Mouse (Mus musculus): ENCODE measurements around the gene Klf9. TPM values are rescaled to one million over a fixed set of nuclear protein-coding genes. Genes with fewer than 3 reads are reported as not detected.

The Klf9 gene
- polyA plus RNA-seq, 1 experiment: 6.3 TPM

- Histone ChIP-seq H3K4me1 (ENCODE audit: control insufficient read depth, insufficient read depth, insufficient read length) (no peaks in the 10 kb centered on the region), H3K4me3 (ENCODE audit: extremely low read depth, insufficient read depth, insufficient read length) (no peak overlapping the region), H3K36me3 (ENCODE audit: control insufficient read depth, insufficient read depth, low read length) (no peaks in the 10 kb centered on the region), H3K27me3 (ENCODE audit: control insufficient read depth, insufficient read depth, low read length) (no peaks in the 10 kb centered on the region), H3K27ac (ENCODE audit: insufficient read depth, low read length) (no peak overlapping the region)
- DNase-seq (ENCODE audit: low read depth in 1 of 2, low spot score in 2 of 2): no peak
- 90% methylated on average over 7 of the region's 7 CpGs for WGBS
- TF ChIP-seq CTCF (IDR thresholded peaks at IDR 0.05; ENCODE audit: extremely low read depth, insufficient read depth, insufficient read length, insufficient replicate concordance) (no peak), POLR2A (IDR thresholded peaks at IDR 0.05; ENCODE audit: low read depth, low read length) (no peak)
These were observed 48.0 kb downstream of the Klf9 start for GRCm38 (mm10) chr19:23188986-23189385.

- H3K36me3 ChIP-seq (ENCODE audit: control insufficient read depth, insufficient read depth, low read length): no peaks in the 10 kb centered on the region
- no peak overlapping the region for H3K4me3 ChIP-seq (ENCODE audit: extremely low read depth, insufficient read depth, insufficient read length)
- H3K4me1 ChIP-seq (ENCODE audit: control insufficient read depth, insufficient read depth, insufficient read length): no peaks in the 10 kb centered on the region
- no peaks in the 10 kb centered on the region for H3K27me3 ChIP-seq (ENCODE audit: control insufficient read depth, insufficient read depth, low read length)
- 93% methylated on average over 1 of the region's 1 CpGs for WGBS
- TF ChIP-seq POLR2A (IDR thresholded peaks at IDR 0.05; ENCODE audit: low read depth, low read length) (no peak), CTCF (IDR thresholded peaks at IDR 0.05; ENCODE audit: extremely low read depth, insufficient read depth, insufficient read length, insufficient replicate concordance) (no peak)
- DNase-seq (ENCODE audit: low read depth in 1 of 2, low spot score in 2 of 2): no peak
- no peak overlapping the region for H3K27ac ChIP-seq (ENCODE audit: insufficient read depth, low read length)
These were observed 48.7 kb downstream of the Klf9 start for GRCm38 (mm10) chr19:23189744-23190143.

DNA sequence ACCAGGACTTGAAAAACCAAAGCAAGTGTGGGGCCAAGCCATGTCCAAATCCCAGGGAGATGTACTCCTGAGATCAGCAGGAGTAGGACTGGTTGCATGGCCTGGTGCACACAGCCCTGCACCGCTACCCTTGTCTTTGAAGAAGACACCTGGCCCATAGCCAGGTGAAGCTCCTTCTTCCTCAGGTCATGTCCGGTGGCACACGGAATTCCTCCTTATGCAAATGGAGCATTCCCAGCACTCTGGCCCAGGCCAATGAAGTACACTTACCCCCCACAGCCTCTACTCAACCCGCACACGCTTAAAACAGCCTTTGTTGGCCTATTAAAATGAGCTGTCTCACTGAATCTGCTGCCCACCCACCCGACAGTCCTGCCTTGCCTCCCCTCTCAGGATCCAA is 50.5 kb downstream of the Klf9 start:
- no peaks in the 10 kb centered on the region for H3K4me1 ChIP-seq (ENCODE audit: control insufficient read depth, insufficient read depth, insufficient read length)
- H3K36me3 ChIP-seq (ENCODE audit: control insufficient read depth, insufficient read depth, low read length): no peaks in the 10 kb centered on the region
- H3K4me3 ChIP-seq (ENCODE audit: extremely low read depth, insufficient read depth, insufficient read length): no peak overlapping the region
- TF ChIP-seq CTCF (IDR thresholded peaks at IDR 0.05; ENCODE audit: extremely low read depth, insufficient read depth, insufficient read length, insufficient replicate concordance) (no peak), POLR2A (IDR thresholded peaks at IDR 0.05; ENCODE audit: low read depth, low read length) (no peak)
- H3K27ac ChIP-seq (ENCODE audit: insufficient read depth, low read length): no peak overlapping the region
- WGBS: 98% methylated on average over 6 of the region's 6 CpGs
- no peaks in the 10 kb centered on the region for H3K27me3 ChIP-seq (ENCODE audit: control insufficient read depth, insufficient read depth, low read length)
- DNase-seq (ENCODE audit: low read depth in 1 of 2, low spot score in 2 of 2): no peak

GRCm38 (mm10) chr19:23193076-23193475 is 52.0 kb downstream of the Klf9 start:
- Histone ChIP-seq H3K4me1 (ENCODE audit: control insufficient read depth, insufficient read depth, insufficient read length) (no peaks in the 10 kb centered on the region), H3K27ac (ENCODE audit: insufficient read depth, low read length) (no peak overlapping the region), H3K27me3 (ENCODE audit: control insufficient read depth, insufficient read depth, low read length) (no peaks in the 10 kb centered on the region), H3K4me3 (ENCODE audit: extremely low read depth, insufficient read depth, insufficient read length) (no peak overlapping the region), H3K36me3 (ENCODE audit: control insufficient read depth, insufficient read depth, low read length) (no peaks in the 10 kb centered on the region; the same call in 1 of the 2 replicates)
- no peak for DNase-seq (ENCODE audit: low read depth in 1 of 2, low spot score in 2 of 2)
- WGBS: 23% methylated on average over 3 of the region's 3 CpGs
- TF ChIP-seq CTCF (IDR thresholded peaks at IDR 0.05; ENCODE audit: extremely low read depth, insufficient read depth, insufficient read length, insufficient replicate concordance): no peak
- TF ChIP-seq POLR2A (IDR thresholded peaks at IDR 0.05; ENCODE audit: low read depth, low read length): no peak

GRCm38 (mm10) chr19:23202106-23202505 is 61.1 kb downstream of the Klf9 start:
- no peak for TF ChIP-seq CTCF (IDR thresholded peaks at IDR 0.05; ENCODE audit: extremely low read depth, insufficient read depth, insufficient read length, insufficient replicate concordance)
- no peak for DNase-seq (ENCODE audit: low read depth in 1 of 2, low spot score in 2 of 2)
- Histone ChIP-seq H3K4me3 (ENCODE audit: extremely low read depth, insufficient read depth, insufficient read length) (no peak overlapping the region), H3K27ac (ENCODE audit: insufficient read depth, low read length) (no peak overlapping the region), H3K27me3 (ENCODE audit: control insufficient read depth, insufficient read depth, low read length) (no peaks in the 10 kb centered on the region), H3K4me1 (ENCODE audit: control insufficient read depth, insufficient read depth, insufficient read length) (no peaks in the 10 kb centered on the region), H3K36me3 (ENCODE audit: control insufficient read depth, insufficient read depth, low read length) (no peaks in the 10 kb centered on the region; the same call in 1 of the 2 replicates)
- WGBS: 96% methylated on average over 5 of the region's 5 CpGs

DNA sequence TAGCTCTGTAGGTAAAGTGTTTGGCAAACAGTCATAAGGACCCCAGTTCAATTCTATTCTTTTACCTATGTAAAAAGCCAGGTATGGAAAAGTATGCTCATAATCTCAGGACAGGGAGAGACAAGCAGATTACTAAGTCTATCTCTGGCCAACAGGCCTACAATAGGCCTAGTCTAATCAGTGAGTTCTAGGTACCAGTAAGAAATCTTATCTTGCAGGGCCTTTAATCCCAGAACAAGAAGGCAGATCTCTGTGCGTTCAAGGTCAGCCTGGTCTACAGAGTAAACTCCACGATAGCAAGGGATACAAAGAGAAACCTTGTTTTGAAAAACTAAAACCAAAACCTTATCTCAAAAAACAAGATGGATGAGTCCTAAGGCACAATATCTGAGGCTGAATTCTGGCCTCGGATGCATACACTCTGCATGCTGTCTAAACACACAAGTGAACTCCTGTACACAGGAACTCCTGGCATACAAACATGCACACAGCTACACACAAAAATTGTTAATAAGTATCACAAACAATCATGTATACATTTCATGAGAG is 62.6 kb downstream of the Klf9 start:
- TF ChIP-seq CTCF (IDR thresholded peaks at IDR 0.05; ENCODE audit: extremely low read depth, insufficient read depth, insufficient read length, insufficient replicate concordance): no peak
- TF ChIP-seq POLR2A (IDR thresholded peaks at IDR 0.05; ENCODE audit: low read depth, low read length): no peak
- Histone ChIP-seq H3K4me3 (ENCODE audit: extremely low read depth, insufficient read depth, insufficient read length) (no peak overlapping the region), H3K27me3 (ENCODE audit: control insufficient read depth, insufficient read depth, low read length) (no peaks in the 10 kb centered on the region), H3K36me3 (ENCODE audit: control insufficient read depth, insufficient read depth, low read length) (no peaks in the 10 kb centered on the region; the same call in 1 of the 2 replicates), H3K4me1 (ENCODE audit: control insufficient read depth, insufficient read depth, insufficient read length) (no peaks in the 10 kb centered on the region), H3K27ac (ENCODE audit: insufficient read depth, low read length) (no peak overlapping the region)
- 90% methylated on average over 3 of the region's 3 CpGs for WGBS
- no peak for DNase-seq (ENCODE audit: low read depth in 1 of 2, low spot score in 2 of 2)

GRCm38 (mm10) chr19:23211325-23211724 is 70.3 kb downstream of the Klf9 start:
- Histone ChIP-seq H3K4me3 (ENCODE audit: extremely low read depth, insufficient read depth, insufficient read length) (no peak overlapping the region), H3K27ac (ENCODE audit: insufficient read depth, low read length) (no peak overlapping the region), H3K4me1 (ENCODE audit: control insufficient read depth, insufficient read depth, insufficient read length) (no peaks in the 10 kb centered on the region), H3K36me3 (ENCODE audit: control insufficient read depth, insufficient read depth, low read length) (peaks cover 14% of the 10 kb centered on the region), H3K27me3 (ENCODE audit: control insufficient read depth, insufficient read depth, low read length) (no peaks in the 10 kb centered on the region)
- WGBS: 92% methylated on average over 6 of the region's 6 CpGs
- TF ChIP-seq CTCF (IDR thresholded peaks at IDR 0.05; ENCODE audit: extremely low read depth, insufficient read depth, insufficient read length, insufficient replicate concordance): no peak
- no peak for TF ChIP-seq POLR2A (IDR thresholded peaks at IDR 0.05; ENCODE audit: low read depth, low read length)
- DNase-seq (ENCODE audit: low read depth in 1 of 2, low spot score in 2 of 2): no peak

Data from spleen, adult 2 months (tissue).